Mouse (Mus musculus) granulocyte monocyte progenitor cell, adult 5-6 weeks (primary cell): ENCODE data around the gene Ago1. TPM values are rescaled to one million over a fixed set of nuclear protein-coding genes. Genes with fewer than 3 reads are reported as not detected.

Experiments used
- ATAC-seq: replicated peaks from 2 replicates; pipeline ENCODE4 v1.8.0; 2016; ENCODE audit warnings: mild to moderate bottlenecking, moderate TSS enrichment, inconsistent platforms; ENCODE audit not compliant: poor library complexity, severe bottlenecking
- total RNA-seq, 2 experiments: library from RNA; stranded (forward) in 1 of 2; stranded (reverse) in 1 of 2; fragments of 200-712, 200-1000 nt in 1 of 2; fragments of >200 nt in 1 of 2; fragmentation: Nextera tagmentation in 1 of 2; gene quantifications; 2 replicates each; pipeline ENCODE4 v1.2.3; 2014 to 2017

The Ago1 gene
- total RNA-seq (2014; fragmentation: Nextera tagmentation), result 22.5 and 32.9 TPM in 2 replicates
- 18.2 and 18.6 TPM in 2 replicates for total RNA-seq (2017)

DNA sequence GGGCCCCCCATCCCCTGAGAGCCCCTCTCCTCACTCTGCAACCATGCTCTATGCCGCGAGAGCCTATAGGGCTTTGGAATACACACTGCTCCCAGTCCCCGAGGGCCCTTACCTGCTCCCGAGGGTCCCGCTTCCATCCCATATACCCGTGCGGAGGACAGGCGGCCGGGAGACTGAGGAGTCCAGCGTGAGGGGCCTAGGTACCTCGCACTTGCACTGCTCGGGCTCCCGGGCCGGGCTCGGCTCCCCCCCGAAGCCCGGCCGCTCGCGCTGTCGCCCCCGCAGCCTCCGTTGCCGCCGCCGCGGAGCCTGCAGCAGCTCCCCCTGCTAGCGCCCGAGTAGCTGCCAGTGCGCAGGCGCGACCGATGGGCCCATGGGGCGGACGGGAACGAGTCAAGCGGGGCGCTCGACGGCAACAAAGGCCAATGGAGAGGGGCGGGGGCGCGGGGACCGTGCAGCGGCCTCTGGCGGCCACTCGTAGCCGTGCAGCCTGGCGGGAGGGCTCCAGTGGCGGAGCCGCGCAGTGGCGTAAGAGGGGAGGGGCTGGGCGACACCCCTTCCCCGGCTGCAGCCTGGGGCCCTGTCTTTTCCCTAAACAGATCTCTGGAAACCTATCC lies at the start of gene Ago1:
Gene Ago1 (minus strand): TSS at position 299 of the 617 bp plus-strand sequence.
- ATAC-seq, result peak; percentile 91

DNA sequence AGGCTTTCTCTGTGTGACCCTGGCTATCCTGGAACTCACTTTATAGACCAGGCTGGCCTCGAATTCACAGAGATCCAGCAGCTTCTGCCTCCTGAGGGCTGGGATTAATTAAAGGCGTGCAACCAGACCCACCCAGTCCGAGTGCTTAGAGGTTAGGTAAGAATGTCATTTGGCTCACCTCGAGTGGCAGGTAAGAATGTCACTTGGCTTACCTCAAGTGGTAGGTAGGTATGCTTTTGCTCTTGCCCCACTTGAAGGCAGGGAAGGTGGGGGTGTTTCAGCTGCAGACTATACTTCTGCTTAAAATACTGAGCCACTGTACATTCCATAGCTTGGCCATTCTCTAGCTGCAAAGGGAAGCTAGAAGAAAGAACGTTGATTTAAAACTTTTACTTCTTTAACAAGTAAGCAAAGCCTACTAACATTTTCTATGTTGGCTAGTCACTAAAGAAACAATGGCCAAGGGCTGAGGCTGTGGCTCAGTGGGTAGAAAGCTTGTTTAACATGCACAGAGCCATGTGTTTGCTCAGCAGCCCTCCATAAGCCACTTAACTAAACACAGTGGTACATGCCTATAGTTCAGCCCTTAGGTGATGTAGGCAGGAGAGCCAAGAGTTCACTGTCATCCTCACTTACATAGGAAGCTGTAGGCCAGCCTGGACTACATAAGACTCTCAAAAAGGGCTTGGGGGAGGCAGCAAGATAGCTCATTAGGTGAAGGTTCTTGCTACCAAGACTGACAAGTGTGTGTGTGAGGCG lies 44.1 kb upstream of the Ago1 start:
- no peak for ATAC-seq

DNA sequence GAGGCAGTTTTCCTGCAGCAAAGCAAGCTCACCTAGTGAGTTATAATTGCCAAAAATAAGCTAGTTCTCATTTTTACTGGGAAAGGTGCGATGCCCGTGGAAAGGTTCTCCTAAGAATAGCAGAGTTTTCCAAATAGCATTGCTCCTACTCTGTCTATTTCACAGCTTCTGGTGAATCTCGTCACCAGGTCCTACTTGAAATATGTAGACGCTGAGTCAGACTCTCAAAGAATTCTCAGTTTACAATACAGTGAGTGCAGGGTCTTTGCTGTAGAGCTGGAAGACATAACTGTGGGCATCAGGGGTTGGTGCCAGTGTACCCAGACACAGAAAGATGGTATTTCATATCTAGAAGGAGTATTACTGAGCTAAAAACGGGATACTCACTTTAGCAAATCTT lies 42.6 kb upstream of the Ago1 start:
- no peak for ATAC-seq

DNA sequence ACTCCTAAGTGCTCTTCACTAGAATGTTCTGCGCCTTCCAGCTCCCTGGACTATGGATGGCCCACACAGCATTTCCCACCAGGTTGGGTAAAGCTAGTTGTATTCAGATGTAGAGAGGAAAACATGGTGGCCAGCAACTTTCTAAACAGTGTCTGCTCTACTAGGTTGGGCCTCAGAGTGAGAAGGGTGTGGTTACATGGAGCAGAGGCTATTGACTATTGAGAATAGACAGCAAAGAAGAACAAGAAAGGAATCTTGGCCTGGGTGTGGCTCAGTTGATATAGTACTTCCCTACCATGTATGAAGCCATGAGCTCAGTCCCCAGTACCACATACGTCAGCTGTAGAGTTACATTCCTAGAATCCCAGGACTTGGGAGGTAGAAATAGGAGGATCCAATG lies 40.7 kb upstream of the Ago1 start:
- no peak for ATAC-seq

DNA sequence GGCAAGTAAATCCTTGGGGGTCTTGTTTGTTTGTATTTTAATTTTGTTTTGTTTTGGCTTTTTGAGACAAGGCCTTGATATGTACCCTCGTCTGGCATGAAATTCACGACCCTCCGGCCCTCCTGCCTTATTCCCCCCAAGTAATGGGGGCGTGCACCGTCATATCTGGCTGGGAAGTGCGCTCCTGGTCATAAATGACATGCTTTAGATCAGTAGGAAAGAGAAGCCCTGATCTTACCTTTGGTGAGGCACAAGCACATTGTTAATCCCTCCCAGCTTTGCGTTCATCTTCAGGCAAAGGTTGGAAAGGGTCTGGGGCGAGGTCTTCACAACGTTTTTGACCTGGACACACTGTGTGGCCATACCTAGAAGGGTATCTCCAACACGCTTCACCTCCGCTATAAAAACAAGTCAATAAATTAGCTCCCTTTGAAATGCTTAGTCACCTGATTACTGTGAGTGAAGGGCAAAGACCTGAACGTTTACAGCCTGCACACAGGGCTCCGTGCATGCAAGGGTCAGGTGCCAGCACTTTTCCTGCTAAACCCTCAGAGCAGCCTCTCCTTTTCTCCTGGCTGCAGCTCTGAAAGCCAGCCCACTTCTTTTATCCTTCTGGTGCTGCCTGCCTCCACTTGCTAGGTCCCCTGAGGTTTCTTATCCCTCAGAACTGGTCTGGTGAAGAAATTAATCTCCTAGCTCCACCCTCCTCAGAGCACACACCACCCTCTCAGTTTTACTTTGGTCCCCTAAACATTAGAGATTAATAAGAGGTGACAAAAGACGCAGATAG lies 39.9 kb upstream of the Ago1 start:
- no peak for ATAC-seq

DNA sequence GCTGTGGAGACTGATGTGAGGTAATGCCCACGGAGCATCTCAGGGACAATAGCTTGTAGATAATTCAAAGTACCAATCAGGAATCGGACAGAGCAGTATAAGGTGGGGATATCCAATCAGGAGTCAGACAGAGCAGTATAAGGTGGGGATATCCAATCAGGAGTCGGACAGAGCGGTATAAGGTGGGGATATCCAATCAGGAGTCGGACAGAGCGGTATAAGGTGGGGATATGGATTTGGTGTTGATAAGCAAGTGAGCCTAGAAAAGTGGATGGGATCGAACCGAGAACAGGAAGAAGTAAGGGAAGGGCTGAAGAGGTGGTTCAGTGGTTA lies 34.6 kb upstream of the Ago1 start:
- ATAC-seq, result no peak

DNA sequence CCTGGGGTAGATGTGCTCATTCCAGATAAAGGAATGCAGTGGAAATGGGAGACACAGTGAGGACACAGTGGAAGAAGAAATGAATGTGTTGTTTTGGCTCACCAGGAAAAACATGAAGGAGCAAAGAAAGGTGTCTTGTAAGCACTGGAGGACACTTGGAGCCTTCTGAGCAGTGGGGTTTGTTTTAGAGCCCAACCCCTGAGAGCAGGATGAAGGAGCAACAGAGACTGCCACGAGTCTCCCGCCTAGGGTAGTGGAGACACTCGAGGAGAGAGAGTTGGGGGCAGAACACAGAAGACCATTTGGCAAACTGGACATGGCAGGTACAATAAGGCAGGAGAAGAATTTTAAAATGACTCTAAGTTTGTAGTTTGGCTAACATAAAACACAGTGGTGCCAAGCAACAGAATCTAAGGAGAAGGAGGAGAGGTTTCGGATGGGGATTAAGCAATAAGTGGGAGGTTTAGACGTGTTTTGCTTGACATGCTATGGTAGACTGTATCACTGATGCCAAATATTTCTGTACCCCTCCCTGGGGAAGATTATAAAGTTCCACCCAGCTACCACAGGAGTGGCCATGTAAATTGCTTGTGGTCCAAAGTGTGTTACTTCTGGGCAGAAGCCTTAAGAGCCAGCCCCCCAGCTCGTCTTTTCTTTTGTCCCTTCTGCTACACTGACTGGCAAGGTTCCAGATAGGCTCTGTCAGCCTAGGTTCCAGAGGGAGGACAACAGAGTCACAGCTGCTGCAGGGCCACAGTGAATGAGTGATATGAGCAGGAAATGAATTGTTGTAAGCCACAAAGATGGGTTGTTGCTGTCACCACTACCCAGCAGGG lies 34.0 kb upstream of the Ago1 start:
- ATAC-seq, result no peak

DNA sequence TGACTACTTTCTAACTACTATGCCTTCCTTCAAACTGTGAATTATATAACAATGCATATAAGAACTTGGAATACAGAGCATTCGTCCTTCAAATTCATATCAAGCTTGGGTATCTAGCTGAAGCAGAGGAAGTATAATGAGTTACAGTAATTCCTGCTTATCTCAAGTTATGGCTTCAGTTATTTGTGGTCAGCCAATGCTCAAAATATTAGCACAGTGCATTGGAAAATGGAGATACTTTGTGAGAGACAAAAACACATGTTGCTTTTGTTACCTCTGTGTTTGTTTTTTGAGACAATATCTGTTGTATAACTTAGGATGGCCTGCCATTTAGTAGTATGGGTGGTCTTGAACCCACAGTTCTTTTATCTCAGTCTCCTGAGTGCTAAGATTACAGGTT lies 30.2 kb upstream of the Ago1 start:
- ATAC-seq, result no peak

DNA sequence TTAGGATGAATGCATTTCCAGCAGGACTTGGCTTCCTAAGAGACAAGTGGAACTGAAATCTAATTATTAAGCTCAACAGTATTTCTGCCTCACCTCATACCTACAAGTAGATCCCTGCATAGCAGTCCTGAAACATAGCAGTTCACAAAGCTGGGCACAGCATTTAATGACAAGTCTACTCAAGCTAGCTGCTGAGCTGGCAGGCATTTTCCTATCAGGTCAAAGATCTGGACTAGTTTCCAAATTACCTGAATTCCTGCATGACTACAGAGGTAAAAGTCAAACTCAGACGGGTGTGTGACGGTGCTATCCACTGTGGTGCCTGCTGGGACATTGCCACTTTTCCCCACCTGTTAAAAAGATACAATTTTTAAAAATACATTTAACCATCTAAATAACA lies 28.6 kb upstream of the Ago1 start:
- ATAC-seq, result no peak

DNA sequence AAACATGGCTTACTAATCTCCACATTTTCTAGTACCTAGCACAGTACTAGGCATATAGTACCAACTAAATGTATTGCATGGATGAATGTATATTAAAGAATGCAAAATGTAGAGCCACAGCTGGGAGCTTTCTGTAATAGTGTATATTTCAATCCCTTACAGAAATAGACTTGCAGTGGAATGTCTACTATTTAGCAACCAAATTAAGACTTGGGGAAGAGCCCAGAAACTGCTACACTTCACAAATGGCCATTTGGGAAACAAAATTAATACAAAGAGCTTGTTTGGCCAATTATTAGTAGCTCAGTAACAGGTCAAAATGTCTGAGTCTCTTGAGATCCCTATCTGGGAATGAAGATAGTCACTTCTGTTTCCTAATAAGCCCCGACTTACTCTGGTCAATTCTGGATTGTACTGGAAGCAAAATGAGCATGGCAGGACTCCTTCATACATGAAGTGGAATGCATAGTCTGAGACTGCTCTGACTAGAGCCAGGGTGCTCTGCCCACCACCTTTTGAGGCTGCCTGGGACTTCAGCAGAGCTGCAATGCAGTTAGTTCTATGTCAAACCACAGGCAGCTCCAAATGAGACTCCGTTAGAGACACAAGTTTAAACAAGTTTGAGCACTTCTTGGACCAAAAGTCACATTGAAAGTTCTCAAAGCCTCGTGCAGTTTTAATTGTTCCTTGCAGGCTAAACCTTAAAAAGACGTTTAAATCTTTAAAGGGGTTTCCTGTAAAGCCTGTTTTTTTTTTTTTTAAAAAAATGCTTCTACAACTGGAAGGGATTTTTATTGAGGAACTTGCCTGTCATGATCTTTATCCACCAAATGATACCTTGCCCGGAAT lies 27.8 kb upstream of the Ago1 start:
- ATAC-seq, result no peak

DNA sequence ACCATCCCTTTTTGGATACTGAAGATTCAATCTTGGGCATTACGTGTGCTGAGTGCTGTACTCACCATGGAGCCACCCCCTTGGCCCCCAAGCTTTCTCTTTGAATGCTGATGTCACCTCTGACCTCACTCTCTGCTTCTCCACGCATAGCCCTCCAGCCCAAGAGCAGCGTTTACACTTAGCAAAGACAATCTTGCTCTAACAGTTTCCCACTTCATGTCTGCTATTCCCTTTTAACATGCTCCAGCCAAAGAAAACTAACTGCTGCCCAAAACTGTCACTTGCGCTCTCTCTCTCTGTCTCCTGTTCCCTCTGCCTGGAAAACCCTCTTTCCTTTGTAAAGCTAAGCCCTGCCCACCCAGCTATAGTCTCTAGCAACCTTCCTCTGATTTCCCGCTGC lies 27.1 kb upstream of the Ago1 start:
- no peak for ATAC-seq

DNA sequence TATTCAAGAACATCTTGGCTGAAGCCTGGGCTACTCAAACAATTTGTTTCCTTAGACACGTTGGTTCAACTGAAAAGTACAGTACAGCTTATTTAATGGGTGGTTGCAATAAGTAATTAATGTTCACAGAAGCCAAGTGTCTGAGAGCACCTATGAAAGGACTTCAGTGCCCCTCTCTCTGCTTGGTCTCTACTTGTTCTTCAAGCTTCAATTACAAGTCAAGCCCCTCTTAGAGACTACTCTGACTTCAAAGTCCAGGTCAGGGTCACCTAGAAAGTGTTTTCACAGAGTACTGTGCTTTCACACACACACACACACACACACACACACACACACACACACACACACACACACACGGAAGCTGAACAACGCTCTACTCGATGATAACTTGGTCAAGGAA lies 25.0 kb upstream of the Ago1 start:
- ATAC-seq, result no peak

DNA sequence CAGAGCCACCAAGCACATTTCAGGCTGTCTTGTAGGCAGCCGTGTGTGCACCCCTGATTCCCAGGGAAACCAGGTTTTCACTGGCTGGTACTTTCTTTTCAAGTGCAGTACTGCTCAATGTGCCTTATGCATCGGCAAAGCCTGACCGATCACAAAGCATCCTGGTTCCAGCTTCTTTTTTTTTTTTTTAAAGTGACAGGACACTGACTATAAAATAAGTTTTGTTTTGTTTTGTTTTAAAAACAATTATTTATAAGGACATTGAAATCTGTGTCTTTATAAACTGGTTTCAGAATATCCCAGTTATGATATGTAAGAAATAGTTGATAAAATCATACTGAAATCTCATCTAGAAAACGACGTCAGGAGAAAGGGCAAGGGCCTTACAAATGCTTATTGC lies 23.6 kb upstream of the Ago1 start:
- ATAC-seq, result no peak

DNA sequence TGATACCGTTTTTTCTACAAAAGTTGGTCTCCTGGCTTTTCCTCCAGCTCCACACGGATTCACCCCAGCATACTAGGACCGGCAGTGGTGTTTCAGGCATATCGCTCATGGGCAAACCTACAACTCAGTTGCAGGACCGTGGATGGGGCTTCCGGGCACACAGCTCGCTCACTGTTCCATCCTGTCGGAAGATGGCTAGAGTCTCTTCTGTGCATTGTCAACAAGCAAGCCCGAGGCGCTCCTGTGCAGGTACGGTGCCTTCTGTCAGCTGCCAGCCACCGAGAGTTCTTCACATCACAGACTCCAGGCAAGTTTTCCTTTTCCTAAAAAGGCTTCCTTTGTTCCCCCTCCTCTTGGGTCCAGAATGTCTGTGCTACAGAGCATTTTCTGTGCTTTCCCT lies 22.3 kb upstream of the Ago1 start:
- ATAC-seq, result no peak

DNA sequence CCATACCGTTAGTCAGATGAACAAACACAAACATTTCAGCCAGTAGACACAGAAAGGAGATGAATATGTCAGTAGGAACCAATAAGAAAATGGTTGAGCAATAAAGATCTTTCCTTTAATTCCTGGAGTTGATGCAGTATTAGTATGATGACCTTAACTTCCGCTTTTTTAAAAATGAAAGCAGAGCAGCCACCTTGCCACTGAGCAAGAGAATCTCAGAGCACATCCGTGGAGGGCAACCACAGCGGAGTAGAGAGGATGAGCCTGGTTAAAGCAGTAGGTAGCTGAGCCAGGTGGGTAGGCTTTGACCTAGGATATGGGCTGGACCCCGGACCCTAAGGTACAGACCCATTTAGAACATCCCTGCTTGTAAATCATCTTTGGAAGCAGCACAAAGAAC lies 21.4 kb upstream of the Ago1 start:
- ATAC-seq, result peak; percentile 97

DNA sequence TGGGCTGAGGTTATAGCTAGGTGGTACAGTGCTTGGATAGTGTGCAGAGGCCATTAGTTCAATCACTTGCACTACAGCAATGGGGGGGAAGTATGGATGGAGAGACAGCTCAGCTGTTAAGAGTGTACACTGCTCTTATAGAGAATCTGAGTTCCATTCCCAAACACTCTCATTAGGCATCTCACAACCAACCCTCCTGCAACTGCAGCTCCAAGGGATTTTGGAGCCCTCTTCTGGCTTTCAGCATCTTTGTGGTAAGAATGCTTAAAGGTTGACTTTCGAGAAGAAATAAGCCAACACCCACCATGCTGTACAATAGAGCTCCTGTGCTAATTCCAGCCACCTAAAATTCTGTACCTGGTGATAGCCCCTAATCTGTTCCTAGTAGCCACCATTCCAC lies 17.8 kb upstream of the Ago1 start:
- no peak for ATAC-seq

DNA sequence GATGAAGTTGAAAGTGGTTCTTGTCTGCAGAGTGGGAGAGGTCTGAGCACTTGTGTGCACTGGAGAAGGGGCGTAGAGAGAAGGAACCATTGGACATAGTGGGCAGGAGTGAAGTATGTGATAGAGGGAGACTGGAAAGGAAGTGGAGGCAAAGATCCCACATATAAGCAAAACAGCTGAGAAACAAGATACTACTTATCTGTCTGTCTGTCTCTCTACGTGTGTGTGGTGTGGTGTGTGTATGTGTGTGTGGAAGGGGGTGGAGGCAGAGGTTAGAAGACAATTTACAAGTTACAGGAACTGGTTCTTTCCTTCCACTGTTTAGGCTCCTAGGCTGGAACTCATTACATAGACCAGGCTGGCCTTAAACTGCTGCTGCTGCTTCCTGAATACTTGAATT lies 16.7 kb upstream of the Ago1 start:
- ATAC-seq, result no peak

DNA sequence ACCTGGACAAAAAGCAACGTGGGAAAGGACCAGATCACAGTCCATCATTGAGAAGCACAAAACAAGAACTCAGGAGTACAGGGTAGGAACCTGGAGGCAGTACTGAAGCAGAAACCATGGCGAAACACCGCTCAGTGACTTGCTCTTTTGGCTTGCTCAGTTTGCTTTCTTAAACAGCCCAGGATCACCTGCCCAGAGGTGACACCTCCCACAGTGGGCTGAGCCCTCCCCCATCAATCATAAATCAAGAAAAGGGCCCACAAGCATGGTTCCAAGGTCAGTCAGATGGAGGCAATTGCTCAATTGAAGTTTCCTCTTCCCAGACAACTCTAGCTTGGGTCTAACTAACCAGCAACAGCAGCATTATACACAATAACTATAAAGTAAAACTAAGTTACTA lies 15.5 kb upstream of the Ago1 start:
- no peak for ATAC-seq

DNA sequence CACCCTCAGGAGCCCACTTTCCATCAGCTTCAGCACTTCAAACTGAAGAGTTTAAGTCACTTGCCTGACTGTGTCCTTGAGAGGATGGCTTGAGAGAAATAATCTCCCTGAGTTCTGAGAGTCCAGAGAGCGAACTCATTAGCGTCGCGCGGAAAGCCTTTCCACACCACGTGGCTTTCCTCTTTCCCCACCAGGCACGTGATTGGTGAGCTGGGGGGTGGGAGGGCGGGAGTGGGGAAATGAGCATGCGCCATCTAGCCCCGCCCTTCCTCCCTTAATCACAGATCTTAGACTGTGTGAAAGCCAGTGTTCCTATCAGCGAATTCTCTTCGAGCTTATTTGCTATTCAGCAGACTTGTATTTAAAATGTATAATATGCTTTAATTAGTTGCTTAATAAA lies 14.6 kb upstream of the Ago1 start:
- ATAC-seq, result no peak

DNA sequence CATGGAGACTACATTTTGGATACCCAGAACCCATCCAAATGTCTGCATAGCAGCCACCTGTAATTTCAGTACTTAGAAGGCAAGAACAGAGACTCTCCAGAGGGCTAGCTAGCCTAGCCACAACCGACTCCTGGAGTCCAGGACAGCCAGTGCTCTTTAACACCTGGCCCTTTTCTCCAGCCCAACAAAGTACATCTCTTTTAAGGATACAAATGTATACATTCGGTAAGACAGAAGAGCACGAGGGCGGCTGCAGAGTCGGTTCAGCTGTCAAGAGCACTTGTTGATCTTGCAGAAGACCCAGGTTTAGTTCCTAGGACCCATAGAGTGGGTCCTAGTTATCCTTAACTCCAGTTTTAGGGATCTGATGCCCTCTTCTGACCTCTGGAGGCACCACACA lies 13.1 kb upstream of the Ago1 start:
- ATAC-seq, result no peak
